Mouse (Mus musculus) ES-E14 (cell line): ENCODE results near the gene Bcl3. TPM values are rescaled to one million over a fixed set of nuclear protein-coding genes. Genes with fewer than 3 reads are reported as not detected.
A peak's percentile ranks its signal among the peaks of the same experiment; 100 is the strongest.

Experiments used
- DNase-seq: peaks from one replicate; pipeline ENCODE4 v3.0.0-alpha.2; 2013; ENCODE audit warnings: low read depth, low spot score
- H3K27ac ChIP-seq: 2 replicates; pipeline ENCODE4 v1.5.1; 2012; ENCODE audit warnings: low read depth, mild to moderate bottlenecking, low read length, moderate library complexity, mixed read lengths; ENCODE audit not compliant: poor library complexity, insufficient read depth, severe bottlenecking
- H3K36me3 ChIP-seq: 2 replicates; pipeline ENCODE4 v1.6.1; 2012; ENCODE audit warnings: mild to moderate bottlenecking, low read length, moderate library complexity, mixed read lengths; ENCODE audit not compliant: control insufficient read depth, poor library complexity, insufficient read depth, severe bottlenecking
- H3K4me1 ChIP-seq, 2 experiments: fragments of 150-350 bp in 1 of 2; sonication (generic) in 1 of 2; 2 replicates each; pipeline ENCODE4 v1.6.1; 2012; ENCODE audit warnings: low read length in 2 of 2, mild to moderate bottlenecking in 1 of 2, mixed read lengths in 1 of 2; ENCODE audit not compliant: control insufficient read depth in 2 of 2, insufficient read depth in 2 of 2, poor library complexity in 1 of 2
- H3K4me3 ChIP-seq, 2 experiments: fragments of 150-350 bp in 1 of 2; sonication (generic) in 1 of 2; 2 replicates each; pipeline ENCODE4 v1.5.1; 2012; ENCODE audit warnings: low read length in 2 of 2, low read depth in 1 of 2, mild to moderate bottlenecking in 1 of 2, mixed read lengths in 1 of 2; ENCODE audit not compliant: insufficient read depth in 1 of 2, poor library complexity in 1 of 2, severe bottlenecking in 1 of 2
- H3K9ac ChIP-seq: 2 replicates; pipeline ENCODE4 v1.6.1; 2012; ENCODE audit warnings: low read depth, mild to moderate bottlenecking, low read length, mixed read lengths; ENCODE audit not compliant: poor library complexity, insufficient read depth, severe bottlenecking
- H3K9me3 ChIP-seq: fragments of 150-350 bp; sonication (generic); 2 replicates; pipeline ENCODE4 v1.6.1; 2012; ENCODE audit warnings: low read depth, mild to moderate bottlenecking, low read length; ENCODE audit not compliant: control insufficient read depth, insufficient read depth
- CHD2 ChIP-seq: IDR thresholded peaks from 2 replicates; pipeline ENCODE4 v1.6.1; 2014; ENCODE audit warnings: mild to moderate bottlenecking, low read depth, low read length, inconsistent platforms
- HCFC1 ChIP-seq: IDR thresholded peaks from 2 replicates; pipeline ENCODE4 v1.6.1; 2012; ENCODE audit warnings: low read length, inconsistent platforms, borderline replicate concordance; ENCODE audit not compliant: insufficient read depth
- MAFK ChIP-seq: IDR thresholded peaks from 2 replicates; pipeline ENCODE4 v1.6.1; 2014; ENCODE audit warnings: mild to moderate bottlenecking, low read depth, low read length, inconsistent platforms; ENCODE audit not compliant: insufficient read depth
- ZC3H11A ChIP-seq: IDR thresholded peaks from 2 replicates; pipeline ENCODE4 v1.6.1; 2012; ENCODE audit warnings: low read depth, mild to moderate bottlenecking, inconsistent platforms, low read length, borderline replicate concordance
- ZNF384 ChIP-seq: IDR thresholded peaks from 2 replicates; pipeline ENCODE4 v1.6.1; 2012; ENCODE audit warnings: low read depth, low read length, inconsistent platforms
- in situ Hi-C, 2 experiments: fragments of 600-800 bp; cut with MboI; formaldehyde crosslinking; loops; one replicate each; pipeline ENCODE4 v1.15.1; 2025; ENCODE audit warnings: low sequenced_read_pairs in 2 of 2, inconsistent platforms in 1 of 2; ENCODE audit not compliant: unreplicated experiment in 2 of 2
- total RNA-seq: library from RNA; depleted of rRNA; stranded (reverse); fragments of 300-350 nt; gene quantifications from 2 replicates; pipeline ENCODE4 v1.2.3, GENCODE M21; 2012

Bcl3 gene
- total RNA-seq, 1 experiment: 14.3 TPM

- peak overlapping the region; percentile 69 to 77 for H3K4me3 ChIP-seq
- peaks cover 8 to 26% of the 10 kb centered on the region in 2 experiments; a peak in 3 of 4 replicates for H3K4me1 ChIP-seq
- DNase-seq: peak; percentile 96
- in situ Hi-C loops: loop anchor here in 1 of 2 experiments (10.0 kb wide), 1 partner anchor 61 kb away; the partner anchor contains the start of gene Nectin2
- H3K36me3 ChIP-seq: peaks cover 11% of the 10 kb centered on the region; the same call in 1 of the 2 replicates
- H3K9me3 ChIP-seq: no peaks in the 10 kb centered on the region
- peak overlapping the region; percentile 81 for H3K9ac ChIP-seq
- peak overlapping the region; percentile 99 for H3K27ac ChIP-seq
- TF ChIP-seq ZNF384 (no peak), CHD2 (no peak), MAFK (no peak), ZC3H11A (no peak), HCFC1 (no peak)
Measured at GRCm38 (mm10) chr7:19816224-19816771, 6.3 kb downstream of the Bcl3 start.

- H3K36me3 ChIP-seq: peaks cover 13% of the 10 kb centered on the region; the same call in 1 of the 2 replicates
- H3K9me3 ChIP-seq: no peaks in the 10 kb centered on the region
- in situ Hi-C loops: loop anchor here in 1 of 2 experiments (10.0 kb wide), 1 partner anchor 61 kb away; the partner anchor contains the start of gene Nectin2
- no peak for TF ChIP-seq ZC3H11A
- TF ChIP-seq MAFK: 0 out of 2 replicates have a peak, but pooled peaks have one; percentile 2
- no peak for TF ChIP-seq ZNF384
- H3K9ac ChIP-seq: peak overlapping the region; percentile 75
- H3K4me3 ChIP-seq: peak overlapping the region; percentile 69 to 77
- peak; percentile 42 for DNase-seq
- H3K4me1 ChIP-seq: peaks cover 6 to 24% of the 10 kb centered on the region in 2 experiments; a peak in 3 of 4 replicates
- H3K27ac ChIP-seq: peak overlapping the region; percentile 99
Measured at GRCm38 (mm10) chr7:19815296-19816223, 7.0 kb downstream of the Bcl3 start.

DNA sequence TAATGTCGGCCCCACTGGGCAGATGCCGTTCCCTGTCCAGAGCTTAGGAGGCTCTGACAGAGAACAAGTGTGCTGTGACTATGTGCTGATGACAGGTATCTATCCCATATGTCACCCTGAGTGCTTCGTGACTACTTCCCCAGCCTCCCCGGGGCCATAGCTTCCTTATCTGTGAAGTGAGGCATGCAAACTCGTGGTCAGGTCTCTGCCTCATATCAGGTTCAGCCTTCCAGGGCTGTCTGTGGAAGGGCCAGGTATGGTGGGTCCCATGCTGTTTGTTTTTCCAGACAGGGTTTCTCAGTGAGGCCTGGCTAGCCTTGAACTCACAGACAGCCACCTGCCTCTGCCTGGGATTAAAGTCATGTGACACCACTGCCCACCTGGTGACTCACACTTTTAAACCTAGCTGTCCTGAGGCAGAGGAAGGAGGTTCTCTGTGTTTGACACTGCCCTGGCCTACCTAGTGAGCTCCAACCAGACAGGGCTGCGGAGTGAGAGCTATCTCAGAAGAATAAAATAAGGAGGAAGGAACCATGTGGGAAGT lies 8.9 kb downstream of the Bcl3 start:
- no peak for DNase-seq
- no peaks in the 10 kb centered on the region for H3K9me3 ChIP-seq
- H3K9ac ChIP-seq: no peak overlapping the region
- H3K4me1 ChIP-seq: peaks cover 6 to 29% of the 10 kb centered on the region in 2 experiments; a peak in 3 of 4 replicates
- TF ChIP-seq ZC3H11A (no peak), MAFK (no peak), CHD2 (no peak), ZNF384 (no peak), HCFC1 (no peak)
- H3K27ac ChIP-seq: no peak overlapping the region
- H3K36me3 ChIP-seq: peaks cover 13% of the 10 kb centered on the region
- H3K4me3 ChIP-seq: no peak overlapping the region
- in situ Hi-C loops: loop anchor here in 1 of 2 experiments (10.0 kb wide), 1 partner anchor 59 kb away; the partner anchor contains the start of gene Nectin2

DNA sequence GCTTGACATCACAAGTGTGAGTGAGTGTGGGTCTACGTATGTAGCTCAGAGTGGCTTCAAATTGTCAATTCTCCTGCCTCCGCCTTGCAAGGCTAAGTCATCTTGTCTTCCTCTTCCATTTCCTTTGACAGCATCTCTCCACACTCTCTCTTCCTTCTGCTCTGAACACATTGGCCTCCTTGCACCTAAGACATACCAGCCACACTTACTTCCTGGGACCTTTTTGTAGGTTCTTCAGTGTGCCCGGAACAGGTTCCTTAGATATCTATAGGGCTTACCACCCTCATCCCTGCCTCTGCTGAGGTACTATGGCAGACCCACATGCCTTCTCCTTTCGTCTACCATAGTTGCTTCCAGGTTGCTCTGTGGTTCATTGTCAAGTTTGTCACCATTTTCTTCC lies 9.4 kb downstream of the Bcl3 start:
- Histone ChIP-seq H3K36me3 (peaks cover 11% of the 10 kb centered on the region), H3K9ac (no peak overlapping the region), H3K9me3 (no peaks in the 10 kb centered on the region), H3K4me3 (no peak overlapping the region), H3K4me1 (peaks cover 5 to 26% of the 10 kb centered on the region in 2 experiments; a peak in 3 of 4 replicates), H3K27ac (no peak overlapping the region)
- no peak for DNase-seq
- TF ChIP-seq ZNF384: no peak
- no peak for TF ChIP-seq MAFK
- in situ Hi-C loops: loop anchor here in 1 of 2 experiments (10.0 kb wide), 1 partner anchor 58 kb away; the partner anchor contains the start of gene Nectin2
